Comparison of ENCODE assay signal across 8 mouse cellular contexts in the genomic region with DNA sequence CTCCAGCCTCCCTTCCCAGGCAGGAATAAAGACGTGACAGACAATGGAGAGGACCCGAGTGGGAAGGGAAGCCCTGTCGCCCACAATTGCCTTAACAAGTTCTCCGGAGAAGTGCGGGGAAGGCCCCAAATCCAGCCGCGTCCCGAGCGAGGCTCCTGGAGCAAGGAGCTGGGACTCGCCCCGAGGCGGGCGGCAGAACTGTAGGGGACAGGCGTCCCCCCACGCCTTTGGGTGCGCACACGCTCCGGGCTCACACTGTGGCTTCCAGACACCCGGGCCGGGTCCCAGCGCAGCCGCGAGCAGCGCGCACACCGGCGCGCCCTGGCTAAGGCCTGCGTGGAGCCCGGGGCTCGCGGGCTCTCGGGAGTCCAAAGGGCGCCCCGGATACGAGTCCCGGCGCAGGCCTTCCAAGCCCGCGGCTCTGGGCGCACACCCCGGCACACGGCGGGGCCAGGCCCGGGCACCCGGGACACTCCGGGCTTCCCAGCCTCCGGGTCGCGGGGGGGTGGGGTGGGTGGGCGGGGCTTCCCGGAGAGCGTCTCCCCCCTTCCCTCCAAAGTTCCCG. TPM values are rescaled to one million over a fixed set of nuclear protein-coding genes. Genes with fewer than 3 reads are reported as not detected.
DNase-seq lines count a peak whose midpoint lies in the region; ATAC-seq and TF ChIP-seq lines count a peak whose summit lies in the region.

No protein-coding gene starts in this region.

- H3K4me3 ChIP-seq in heart, embryonic 12.5 days: peak overlapping the region; percentile 78

- DNase-seq in kidney, adult 11 months: peak; percentile 76
- no peak for DNase-seq in kidney, postnatal 4 days
- DNase-seq in brain, embryonic 14.5 days (ENCODE audit: low read depth): peak; percentile 37
- peak; percentile 86 for DNase-seq in kidney, postnatal 14 days
- DNase-seq in neural tube, embryonic 10.5 days (ENCODE audit: extremely low spot score, low spot score): peak; percentile 67
- no peak for DNase-seq in urinary bladder, postnatal 14 days (ENCODE audit: low spot score)
- no peak for DNase-seq in left cerebral cortex, postnatal 25 days (ENCODE audit: low spot score in 2 of 2)

- no peak for TF ChIP-seq CTCF in brain, embryonic 14.5 days (IDR thresholded peaks at IDR 0.05; ENCODE audit: borderline replicate concordance, extremely low read depth, insufficient read depth, insufficient read length)

- peaks cover 55% of the 10 kb centered on the region for H3K4me1 ChIP-seq in heart, embryonic 12.5 days (replicated peaks)

- no peaks in the 10 kb centered on the region for H3K9me3 ChIP-seq in heart, embryonic 12.5 days (replicated peaks)

- H3K4me2 ChIP-seq in heart, embryonic 12.5 days: peak overlapping the region; percentile 77

- H3K9ac ChIP-seq in heart, embryonic 12.5 days: peak overlapping the region; percentile 88

- peaks cover 26% of the 10 kb centered on the region; the same call in 1 of the 2 replicates for H3K27me3 ChIP-seq in heart, embryonic 12.5 days (replicated peaks)

- under 1% methylated on average over 53 of the region's 54 CpGs for WGBS in heart, embryonic 12.5 days

- intact Hi-C loops in left cerebral cortex, postnatal 25 days (cut with DNase I): no loop called here

- TF ChIP-seq POLR2A in brain, embryonic 14.5 days (IDR thresholded peaks at IDR 0.05; ENCODE audit: borderline replicate concordance, extremely low read depth, insufficient read depth, insufficient read length, poor library complexity, severe bottlenecking): no peak

- ATAC-seq in heart, embryonic 12.5 days (ENCODE audit: insufficient number of reproducible peaks, low FRiP score): peak; percentile 52

- no peaks in the 10 kb centered on the region for H3K36me3 ChIP-seq in heart, embryonic 12.5 days

- H3K27ac ChIP-seq in heart, embryonic 12.5 days (ENCODE audit: poor library complexity, severe bottlenecking): peak overlapping the region; percentile 83

RNA-seq across cellular contexts. Expression of a gene that starts 0.6 kb away (rescaled TPM):
- 15.6 and 16.4 TPM in 2 replicates for polyA plus RNA-seq in brain, embryonic 14.5 days (2012; rRNA removed)
- 7.9 and 8.1 TPM in 2 replicates for polyA plus RNA-seq in heart, embryonic 12.5 days (2016; fragmentation: Nextera tagmentation; extraction: Ambion mirVana)
- 1 to 10 TPM; 2.2 to 3.1 TPM for total RNA-seq in left cerebral cortex, postnatal 25 days (2021)

RNA-seq across cellular contexts. Expression of a gene that starts 15.0 kb away (rescaled TPM):
- 1.3 and 1.9 TPM in 2 replicates for polyA plus RNA-seq in brain, embryonic 14.5 days (2012; rRNA removed)
- 3.7 and 4.6 TPM in 2 replicates for polyA plus RNA-seq in heart, embryonic 12.5 days (2016; fragmentation: Nextera tagmentation; extraction: Ambion mirVana)
- total RNA-seq in left cerebral cortex, postnatal 25 days (2021): not detected

RNA-seq across cellular contexts. Expression of a gene that starts 21.7 kb away (rescaled TPM):
- 1,651 and 1,905 TPM in 2 replicates for polyA plus RNA-seq in brain, embryonic 14.5 days (2012; rRNA removed)
- polyA plus RNA-seq in heart, embryonic 12.5 days (2016; fragmentation: Nextera tagmentation; extraction: Ambion mirVana): 301 and 344 TPM in 2 replicates
- total RNA-seq in left cerebral cortex, postnatal 25 days (2021): 100 to 1,000 TPM; 305 to 310 TPM

RNA-seq across cellular contexts. Expression of a gene that starts 36.7 kb away (rescaled TPM):
- polyA plus RNA-seq in brain, embryonic 14.5 days (2012; rRNA removed): 14.2 and 19.6 TPM in 2 replicates
- polyA plus RNA-seq in heart, embryonic 12.5 days (2016; fragmentation: Nextera tagmentation; extraction: Ambion mirVana): 21.8 and 23.0 TPM in 2 replicates
- total RNA-seq in left cerebral cortex, postnatal 25 days (2021): 10 to 100 TPM; 24.0 to 25.7 TPM

Comparison
In these comparisons a context has a peak if more than half of its experiments do, and no peak if none do; other contexts are left out.
1. DNase-seq: peak in kidney, adult 11 months (single experiment), brain, embryonic 14.5 days (single experiment), kidney, postnatal 14 days (single experiment) and neural tube, embryonic 10.5 days (single experiment); none in kidney, postnatal 4 days (0 of 2), urinary bladder, postnatal 14 days (single experiment) and left cerebral cortex, postnatal 25 days (0 of 2).